Mouse (Mus musculus): Measurements from ENCODE around the gene Lyz1. TPM values are rescaled to one million over a fixed set of nuclear protein-coding genes. Genes with fewer than 3 reads are reported as not detected.
A peak's percentile ranks its signal among the peaks of the same experiment; 100 is the strongest.
"Not testable (repeated sequence)": the region's sequence is repeated elsewhere in the genome, so short reads cannot be mapped to it uniquely, and the experiment has no call there.

Lyz1 gene
- total RNA-seq, 2 experiments from 2014 or later = 3.7 to 6.3 TPM

DNA sequence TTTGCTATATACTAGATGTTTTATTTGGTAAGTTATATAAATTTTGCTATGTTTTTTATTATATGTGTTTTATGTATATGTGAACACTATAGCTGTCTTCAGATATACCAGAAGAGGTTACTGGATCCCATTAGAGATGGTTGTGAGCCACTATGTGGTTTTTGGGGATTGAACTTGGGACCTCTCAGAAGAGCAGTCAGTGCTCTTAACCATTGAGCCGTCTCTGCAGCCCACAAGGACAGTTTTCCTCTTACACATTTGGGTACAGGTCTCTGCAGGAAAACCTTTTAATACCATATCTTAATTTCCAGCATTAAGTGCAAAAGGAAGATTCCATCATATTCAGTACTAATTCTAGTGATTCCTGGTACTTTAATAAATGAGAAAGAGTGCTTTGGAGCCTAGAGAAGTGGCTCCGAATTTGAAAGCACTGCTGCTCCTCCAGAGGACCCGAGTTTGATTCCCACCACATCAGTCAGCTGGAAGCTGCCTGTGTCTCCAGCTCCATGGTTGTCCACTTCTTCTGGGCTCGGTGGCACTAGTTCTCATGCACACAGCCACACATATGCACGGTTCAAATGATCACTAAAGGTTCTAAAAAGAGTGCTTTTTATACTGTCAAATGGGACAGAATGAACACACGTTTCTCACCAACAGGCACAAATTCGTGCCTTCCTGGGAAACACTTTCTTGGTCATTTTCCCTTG, 8.6 kb downstream of the Lyz1 start:
- intact Hi-C loops (cut with DNase I) = no loop called here
- DNase-seq = no peak
- TF ChIP-seq CTCF (IDR thresholded peaks at IDR 0.05) = no peak
- Histone ChIP-seq H3K27ac (no peak overlapping the region), H3K4me3 (no peak overlapping the region)

DNA sequence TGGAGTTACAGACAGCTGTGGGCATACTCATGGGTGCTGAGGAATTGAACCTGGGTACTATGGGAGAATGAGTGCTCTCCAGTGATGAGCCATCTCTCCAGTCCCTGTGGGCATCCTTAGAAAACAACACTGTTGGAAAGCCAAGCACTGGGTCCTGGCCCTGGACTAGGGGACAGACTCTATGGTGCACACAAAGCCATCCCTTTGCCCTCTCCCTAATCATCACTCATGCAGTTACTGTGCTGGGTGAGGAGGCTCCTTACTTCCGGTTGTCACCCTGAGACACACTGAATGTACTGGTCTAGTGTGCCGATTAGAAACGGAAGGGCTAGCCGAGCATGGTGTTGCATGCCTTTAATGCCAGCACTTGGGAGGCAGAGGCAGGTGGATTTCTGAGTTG, 9.5 kb downstream of the Lyz1 start:
- DNase-seq; H3K4me3 ChIP-seq; H3K27ac ChIP-seq; intact Hi-C loops (cut with DNase I): not testable (repeated sequence)

- H3K4me3 ChIP-seq = no peak overlapping the region
- no peak for DNase-seq
- no peak for TF ChIP-seq CTCF (IDR thresholded peaks at IDR 0.05)
- no peak overlapping the region for H3K27ac ChIP-seq
- intact Hi-C loops (cut with DNase I) = no loop called here
These were observed 10.1 kb downstream of the Lyz1 start for GRCm38 (mm10) chr10:117282551-117282950.

GRCm38 (mm10) chr10:117282049-117282448, 10.6 kb downstream of the Lyz1 start, which contains the start of gene Lyz2:
Gene Lyz2, minus strand, starts transcription at chr10:117282321.
- intact Hi-C loops (cut with DNase I) = no loop called here
- Histone ChIP-seq H3K4me3 (peak within 1 kb of the TSS; percentile 48), H3K27ac (peak within 1 kb of the TSS; percentile 48; the same call in 1 of the 2 replicates)
- DNase-seq = no peak
- TF ChIP-seq CTCF (IDR thresholded peaks at IDR 0.05) = no peak

DNA sequence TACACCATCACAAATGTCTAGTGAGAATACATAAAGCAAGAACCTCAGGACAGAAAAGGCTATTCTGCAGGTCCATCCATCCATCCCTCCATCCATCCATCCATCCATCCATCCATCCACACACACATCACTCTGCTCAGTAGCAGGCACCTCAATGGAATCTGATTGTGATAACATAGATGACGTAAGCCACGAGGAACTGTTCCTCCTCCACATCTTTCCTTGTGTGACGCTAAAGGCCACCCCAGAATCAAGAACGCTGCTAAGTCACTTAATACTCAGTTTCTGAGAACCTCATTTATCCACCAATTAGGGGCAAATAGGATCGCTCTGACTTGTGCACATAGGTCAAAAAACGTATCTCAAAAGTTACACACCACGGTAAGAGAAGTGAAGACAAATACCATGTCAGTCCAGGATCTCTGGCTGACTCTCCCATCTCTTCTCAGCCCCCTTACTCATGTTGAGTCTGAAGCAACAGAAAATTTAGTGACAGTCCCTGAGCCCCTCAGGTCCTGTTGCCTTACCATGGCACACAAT, 11.2 kb downstream of the Lyz1 start:
- Histone ChIP-seq H3K27ac (peak overlapping the region; percentile 48; the same call in 1 of the 2 replicates), H3K4me3 (peak overlapping the region; percentile 48)
- no peak for DNase-seq
- intact Hi-C loops (cut with DNase I) = no loop called here
- no peak for TF ChIP-seq CTCF (IDR thresholded peaks at IDR 0.05)

- peak; percentile 32 for DNase-seq
- intact Hi-C loops (cut with DNase I) = no loop called here
- H3K27ac ChIP-seq = no peak overlapping the region
- TF ChIP-seq CTCF (IDR thresholded peaks at IDR 0.05) = no peak
- peak overlapping the region; percentile 48 for H3K4me3 ChIP-seq
These were observed 12.7 kb downstream of the Lyz1 start for GRCm38 (mm10) chr10:117280000-117280399.

GRCm38 (mm10) chr10:117278510-117278909, 14.2 kb downstream of the Lyz1 start:
- H3K27ac ChIP-seq; intact Hi-C loops (cut with DNase I); DNase-seq; H3K4me3 ChIP-seq: not testable (repeated sequence)

DNA sequence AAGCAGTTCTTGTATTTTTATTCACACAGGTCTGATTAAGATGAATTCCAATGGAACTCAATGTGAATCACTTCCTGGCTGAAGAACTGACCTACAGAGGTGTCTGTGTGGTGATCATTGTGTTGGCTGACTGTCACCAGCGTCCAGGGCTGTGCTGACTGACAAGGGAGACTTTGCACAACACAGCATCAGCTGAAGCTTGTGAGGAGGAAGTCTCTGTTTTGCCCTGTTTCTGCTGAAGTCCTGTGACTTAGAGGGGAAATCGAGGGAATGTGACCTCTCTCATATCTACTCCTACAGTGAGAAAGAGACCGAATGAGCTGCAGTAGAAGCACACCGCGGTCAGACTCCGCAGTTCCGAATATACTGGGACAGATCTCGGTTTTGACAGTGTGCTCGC, 14.9 kb downstream of the Lyz1 start:
- DNase-seq = not testable (repeated sequence)

GRCm38 (mm10) chr10:117275681-117276369, 16.8 kb downstream of the Lyz1 start:
- no peak for TF ChIP-seq CTCF (IDR thresholded peaks at IDR 0.05)
- H3K4me3 ChIP-seq = peak overlapping the region; percentile 30; the same call in 1 of the 2 replicates
- intact Hi-C loops (cut with DNase I) = no loop called here
- no peak for DNase-seq
- no peak overlapping the region for H3K27ac ChIP-seq

More for the DNA sequence above, 14.9 kb downstream of the Lyz1 start:
- intact Hi-C loops (cut with DNase I); H3K27ac ChIP-seq; H3K4me3 ChIP-seq: not testable (repeated sequence)

- intact Hi-C loops (cut with DNase I); H3K4me3 ChIP-seq; H3K27ac ChIP-seq; DNase-seq: not testable (repeated sequence)
These were observed 18.0 kb downstream of the Lyz1 start for GRCm38 (mm10) chr10:117274645-117275044.

DNA sequence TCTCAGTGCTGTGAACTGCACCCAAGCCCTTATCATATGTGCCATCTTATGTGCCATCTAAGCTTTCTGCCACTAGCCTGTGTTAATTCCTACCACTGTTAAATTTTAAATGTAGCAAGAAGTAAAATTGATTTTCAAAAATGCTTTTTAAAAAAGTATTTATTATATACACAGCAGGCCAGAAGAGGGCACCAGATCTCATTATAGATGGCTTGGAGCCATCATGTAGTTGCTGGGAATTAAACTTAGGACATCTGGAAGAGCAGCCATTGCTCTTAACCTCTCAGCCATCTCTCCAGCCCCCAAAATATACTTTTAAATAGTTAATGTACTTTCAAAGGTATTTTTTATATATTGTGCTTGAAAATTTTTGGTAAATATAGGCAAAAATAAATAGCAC, 20.6 kb downstream of the Lyz1 start:
- TF ChIP-seq CTCF (IDR thresholded peaks at IDR 0.05) = peak; percentile 32; the same call in 1 of the 2 replicates
- intact Hi-C loops (cut with DNase I) = no loop called here
- H3K27ac ChIP-seq = no peak overlapping the region
- no peak overlapping the region for H3K4me3 ChIP-seq
- no peak for DNase-seq

GRCm38 (mm10) chr10:117259870-117260269, 32.8 kb downstream of the Lyz1 start:
- no peak for TF ChIP-seq CTCF (IDR thresholded peaks at IDR 0.05)
- no peak for DNase-seq
- no peak overlapping the region for H3K27ac ChIP-seq
- H3K4me3 ChIP-seq = no peak overlapping the region
- intact Hi-C loops (cut with DNase I) = no loop called here

DNA sequence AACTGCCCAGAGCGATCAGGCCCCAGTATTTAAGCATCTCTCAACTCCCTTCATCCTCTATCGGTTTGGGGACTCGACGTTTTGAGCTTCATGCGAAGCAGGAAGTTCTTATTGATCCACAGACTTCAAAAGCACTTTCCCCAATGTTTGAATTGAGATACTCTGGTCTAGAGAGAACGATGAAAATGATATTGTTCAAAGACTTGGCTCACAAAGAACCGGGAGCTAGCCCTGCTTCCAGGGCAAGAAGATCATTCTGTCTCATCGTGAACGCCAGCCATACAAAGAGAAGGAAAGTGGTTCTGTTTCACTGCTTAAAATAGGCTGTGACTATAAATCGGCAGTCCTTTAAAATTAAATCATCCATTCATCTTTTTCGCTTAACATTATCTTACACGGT, 54.1 kb downstream of the Lyz1 start, which contains the start of gene 9530003J23Rik:
Gene 9530003J23Rik (minus strand): TSS at position 101 of the 400 bp plus-strand sequence.
- Histone ChIP-seq H3K4me3 (no peak within 1 kb of the TSS), H3K27ac (no peak within 1 kb of the TSS)
- no peak for TF ChIP-seq CTCF (IDR thresholded peaks at IDR 0.05)
- intact Hi-C loops (cut with DNase I) = no loop called here
- no peak for DNase-seq

Other genes with a start within 250 kb of the Lyz1 start
- under 1 TPM in 1 of 2 experiments, not detected in 1; 0.17 TPM for gene Lrrc10, start 247.5 kb downstream of the Lyz1 start, total RNA-seq (2021)
- 100 to 1,000 TPM; 112 to 125 TPM for gene Cct2, start 229.1 kb downstream of the Lyz1 start, total RNA-seq (2021)
- 10 to 100 TPM in 1 of 2 experiments, 1 to 10 TPM in 1; 8.1 to 11.5 TPM for gene Frs2, start 144.3 kb downstream of the Lyz1 start, total RNA-seq (2021)
- 10 to 100 TPM; 16.9 to 17.1 TPM for gene Yeats4, start 68.4 kb downstream of the Lyz1 start, total RNA-seq (2021)
- gene 9530003J23Rik, start 54.2 kb downstream of the Lyz1 start, total RNA-seq (2021) = not detected
- gene Lyz2, start 10.5 kb downstream of the Lyz1 start, total RNA-seq (2021) = 10 to 100 TPM; 30.6 to 45.9 TPM
- 10 to 100 TPM; 21.8 to 26.0 TPM for gene Cpsf6, start 87.1 kb upstream of the Lyz1 start, total RNA-seq (2021)